Mouse (Mus musculus) cerebellum, adult 2 months (tissue): ENCODE results near the gene 9130213A22Rik.

Source experiments
- CTCF ChIP-seq: fragments of 200-500 bp; IDR thresholded peaks from 2 replicates; pipeline ENCODE4 v1.5.1; 2011; ENCODE audit warnings: low read depth, mild to moderate bottlenecking, control low read depth, low read length, moderate library complexity, borderline replicate concordance; ENCODE audit not compliant: insufficient read depth
- POLR2A ChIP-seq: fragments of 200-500 bp; IDR thresholded peaks from 2 replicates; pipeline ENCODE4 v1.6.1; 2011; ENCODE audit warnings: low read length, control low read depth, borderline replicate concordance; ENCODE audit not compliant: insufficient read depth

DNA sequence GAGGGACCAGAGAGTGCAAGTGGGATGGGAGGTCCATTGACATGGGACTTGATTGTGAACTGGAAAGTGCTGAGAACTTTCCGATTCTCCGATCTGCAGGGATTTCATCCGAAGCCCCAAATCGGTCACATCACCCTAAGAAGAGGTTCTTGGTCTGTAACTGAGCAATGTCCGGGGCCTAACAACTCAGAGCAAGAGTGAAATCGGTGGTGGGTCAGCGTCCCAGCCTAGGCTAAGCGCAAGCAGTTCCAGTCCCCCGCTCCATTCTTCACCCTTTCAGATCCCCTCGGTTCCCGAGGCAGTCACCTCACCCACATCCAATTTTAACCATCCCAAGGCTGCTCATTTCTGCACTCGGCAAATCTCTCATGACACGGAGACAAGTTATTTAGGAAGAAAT is 52.3 kb downstream of the 9130213A22Rik start:
- TF ChIP-seq CTCF, result no peak
- TF ChIP-seq POLR2A, result no peak
